Mouse (Mus musculus): ENCODE results near the gene Psmc3.
A peak's percentile ranks its signal among the peaks of the same experiment; 100 is the strongest.
"Not testable (repeated sequence)": the region's sequence is repeated elsewhere in the genome, so short reads cannot be mapped to it uniquely, and the experiment has no call there.

Psmc3 gene

GRCm38 (mm10) chr2:91081775-91082695 lies 28.2 kb downstream of the Psmc3 start, which contains the start of gene Spi1:
Spi1 (plus strand) TSS chr2:91082390.
- DNase-seq (ENCODE audit: low read depth): no peak

- DNase-seq (ENCODE audit: low read depth): peak; percentile 97
Measured at GRCm38 (mm10) chr2:91082844-91083243, 29.0 kb downstream of the Psmc3 start.

DNA sequence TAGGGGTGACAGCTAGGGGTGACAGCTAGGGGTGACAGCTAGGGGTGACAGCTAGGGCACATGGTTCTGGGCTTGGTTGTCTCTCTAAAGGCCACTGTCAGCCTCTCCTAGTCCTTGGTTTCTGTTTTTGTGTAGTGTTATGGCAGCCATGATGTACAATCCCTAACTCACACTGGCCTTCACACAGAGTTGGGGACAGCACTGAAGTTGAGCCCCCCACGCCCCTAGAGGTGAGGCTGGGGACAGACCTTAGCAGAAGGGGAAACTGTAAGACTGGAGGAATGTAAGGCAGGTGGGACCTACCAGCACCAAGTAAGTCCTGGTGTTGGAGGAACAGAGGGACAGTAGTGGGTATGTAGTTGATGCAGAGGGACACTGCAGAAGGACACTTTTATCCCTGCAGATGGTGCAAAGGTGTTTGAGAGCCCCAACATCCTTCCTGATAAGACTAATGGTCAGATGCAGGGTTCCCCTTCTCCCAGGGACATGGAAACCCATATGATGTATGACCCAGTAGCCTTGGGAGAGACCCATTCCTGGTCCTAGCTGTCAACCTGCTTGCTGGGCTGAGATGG lies 29.6 kb downstream of the Psmc3 start:
- no peak for DNase-seq (ENCODE audit: low read depth)

DNA sequence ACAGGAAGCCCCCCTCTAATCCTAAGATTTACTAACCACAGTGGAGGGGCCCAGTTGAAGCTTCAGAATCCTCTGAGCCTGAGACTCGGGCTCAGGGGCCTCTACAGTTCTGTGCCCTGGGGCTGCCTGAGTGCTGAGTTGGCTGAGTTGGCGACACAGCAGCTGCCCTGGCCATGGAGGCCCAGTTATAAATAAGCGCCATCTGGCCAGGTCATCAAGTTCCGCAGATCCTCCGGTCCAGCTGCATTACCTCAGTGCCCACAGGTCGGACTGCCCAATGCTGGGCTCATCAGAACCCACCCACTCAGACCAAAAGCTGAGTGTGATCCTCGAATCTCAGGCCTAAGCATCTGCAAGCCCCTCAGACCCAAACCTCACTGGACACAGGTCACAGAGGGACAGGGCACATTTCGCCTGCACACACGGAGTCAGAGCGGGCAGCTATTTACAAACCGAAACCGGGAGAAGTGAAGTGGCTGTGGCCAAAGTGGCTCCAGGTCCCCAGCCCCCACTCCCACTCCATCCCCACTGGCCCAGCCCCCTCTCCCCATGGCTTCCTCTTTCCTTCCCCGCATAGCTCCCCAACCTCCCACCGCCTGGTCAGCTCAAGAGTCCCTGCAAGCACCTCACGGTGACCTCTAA lies 30.5 kb downstream of the Psmc3 start:
- no peak for DNase-seq (ENCODE audit: low read depth)

GRCm38 (mm10) chr2:91085494-91086391 lies 31.9 kb downstream of the Psmc3 start:
- DNase-seq (ENCODE audit: low read depth): no peak

GRCm38 (mm10) chr2:91086392-91087237 lies 32.8 kb downstream of the Psmc3 start:
- no peak for DNase-seq (ENCODE audit: low read depth)

DNA sequence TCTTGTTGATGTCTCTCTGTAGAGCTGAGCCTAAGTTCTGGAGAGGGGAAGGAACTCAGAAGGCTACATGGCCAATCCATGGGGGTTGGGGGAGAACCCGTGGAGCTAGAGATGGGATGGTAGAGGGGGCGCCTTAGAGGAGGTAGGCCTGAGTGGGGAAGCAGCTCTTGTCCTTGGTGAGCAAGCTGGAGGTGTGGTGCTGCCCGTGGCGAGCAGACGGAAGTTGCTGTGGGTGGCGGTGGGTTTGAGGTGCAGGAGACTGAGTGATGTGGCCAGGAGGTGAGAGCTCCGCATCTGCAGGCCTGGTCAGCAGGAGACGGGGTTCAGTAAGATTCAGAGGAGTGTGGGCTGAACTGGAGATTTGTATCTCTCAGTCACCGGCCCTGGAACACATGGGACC lies 33.6 kb downstream of the Psmc3 start:
- DNase-seq (ENCODE audit: low read depth): peak; percentile 38

- DNase-seq (ENCODE audit: low read depth): peak; percentile 59
Measured at GRCm38 (mm10) chr2:91088987-91089386, 35.2 kb downstream of the Psmc3 start.

- DNase-seq (ENCODE audit: low read depth): no peak
Measured at GRCm38 (mm10) chr2:91090208-91090607, 36.4 kb downstream of the Psmc3 start.

GRCm38 (mm10) chr2:91090827-91091226 lies 37.0 kb downstream of the Psmc3 start:
- DNase-seq (ENCODE audit: low read depth): no peak

- peak; percentile 92 for DNase-seq (ENCODE audit: low read depth)
Measured at GRCm38 (mm10) chr2:91096524-91096923, 42.7 kb downstream of the Psmc3 start.

GRCm38 (mm10) chr2:91097015-91097414 lies 43.2 kb downstream of the Psmc3 start:
- peak; percentile 46 for DNase-seq (ENCODE audit: low read depth)

GRCm38 (mm10) chr2:91098156-91098555 lies 44.3 kb downstream of the Psmc3 start:
- peak; percentile 72 for DNase-seq (ENCODE audit: low read depth)

GRCm38 (mm10) chr2:91101124-91101740 lies 47.4 kb downstream of the Psmc3 start:
- peak; percentile 92 for DNase-seq (ENCODE audit: low read depth)

DNA sequence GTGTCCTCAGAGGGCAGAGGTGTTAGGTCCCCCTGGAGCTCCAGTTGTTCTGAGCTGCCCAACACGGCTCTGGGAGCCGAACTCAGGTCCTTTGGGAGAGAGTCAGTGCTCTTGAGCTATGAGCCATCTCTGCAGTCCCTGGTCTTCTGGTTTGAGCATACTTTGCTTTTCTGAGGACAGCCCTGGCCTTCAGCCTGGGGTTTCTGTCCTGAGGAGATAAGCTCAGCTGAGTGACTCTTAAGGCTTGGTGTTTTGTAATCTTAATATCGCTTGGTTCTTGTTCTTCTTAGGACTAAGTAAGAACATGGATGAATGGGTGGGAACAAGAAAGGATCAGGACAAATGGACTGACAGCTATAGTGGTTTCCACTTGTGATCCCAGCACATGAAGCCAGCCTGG lies 54.3 kb downstream of the Psmc3 start:
- DNase-seq (ENCODE audit: low read depth): peak; percentile 26

- DNase-seq (ENCODE audit: low read depth): no peak
Measured at GRCm38 (mm10) chr2:91109241-91109640, 55.4 kb downstream of the Psmc3 start.

DNA sequence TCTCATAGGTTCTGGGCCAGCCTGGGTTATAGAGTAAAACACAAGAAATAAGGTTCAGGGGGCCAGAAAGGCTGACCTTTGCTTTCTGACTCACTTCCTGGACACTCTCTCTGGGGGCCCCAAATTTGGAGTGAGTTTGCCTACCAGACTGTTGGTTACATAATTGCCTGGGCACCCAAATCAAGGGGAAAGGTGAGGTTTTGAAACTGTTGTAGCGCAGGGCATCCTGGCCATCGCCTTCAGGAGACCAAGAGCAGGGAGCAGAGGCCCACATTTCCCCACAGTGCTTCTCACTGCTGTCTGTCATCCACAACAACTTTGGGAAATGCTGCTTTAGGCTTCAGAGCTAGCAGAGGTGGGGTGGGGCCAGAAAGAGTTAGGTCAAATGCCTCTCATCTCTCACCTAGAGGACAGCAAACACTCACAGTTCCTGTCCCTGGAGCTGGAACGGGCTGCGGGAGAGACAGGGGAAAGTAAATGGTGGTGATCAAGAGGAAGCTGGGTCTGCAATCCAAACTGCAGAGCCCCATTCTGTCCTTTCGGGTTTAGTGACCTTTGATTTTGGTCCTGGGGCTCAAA lies 56.1 kb downstream of the Psmc3 start:
- peak; percentile 44 for DNase-seq (ENCODE audit: low read depth)

DNA sequence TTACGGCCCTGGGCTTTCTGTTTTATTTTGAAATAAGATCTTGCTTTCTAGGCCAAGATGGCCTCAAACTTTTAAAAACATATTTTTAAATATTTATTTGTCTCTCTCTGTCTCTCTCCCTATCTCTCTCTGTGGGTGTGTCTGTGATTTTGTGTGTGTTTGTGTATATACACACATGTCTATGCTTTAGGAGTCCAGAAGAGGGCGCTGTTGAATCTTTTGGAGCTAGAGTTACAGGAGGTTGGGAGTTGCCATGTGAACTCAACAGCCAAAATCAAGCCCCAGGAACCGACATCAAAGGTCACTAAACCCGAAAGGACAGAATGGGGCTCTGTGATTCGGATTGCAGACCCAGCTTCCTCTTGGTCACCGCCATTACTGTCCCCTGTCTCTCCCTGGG lies 56.6 kb downstream of the Psmc3 start:
- DNase-seq (ENCODE audit: low read depth): peak; percentile 39

DNA sequence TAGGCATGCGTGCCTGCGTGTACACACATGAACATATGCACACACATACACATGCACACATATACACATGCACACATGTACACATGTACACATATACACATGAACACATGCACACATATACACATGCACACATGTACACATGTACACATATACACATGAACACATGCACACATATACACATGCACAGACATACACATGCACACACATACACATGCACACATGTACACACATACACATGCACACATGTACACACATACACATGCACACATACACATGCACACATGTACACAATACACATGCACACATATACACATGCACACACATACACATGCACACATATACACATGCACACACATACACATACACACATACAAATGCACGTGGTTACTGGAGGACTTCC lies 58.0 kb downstream of the Psmc3 start:
- DNase-seq (ENCODE audit: low read depth): not testable (repeated sequence)

GRCm38 (mm10) chr2:91112491-91112890 lies 58.7 kb downstream of the Psmc3 start:
- DNase-seq (ENCODE audit: low read depth): peak; percentile 32
